Mouse (Mus musculus) gastrocnemius, adult 2 months (tissue): ENCODE measurements around the gene Dlec1. TPM values are rescaled to one million over a fixed set of nuclear protein-coding genes. Genes with fewer than 3 reads are reported as not detected.
A peak's percentile ranks its signal among the peaks of the same experiment; 100 is the strongest.

ENCODE experiments used
- DNase-seq: peaks from one replicate; pipeline ENCODE4 v3.0.0; 2022
- H3K27ac ChIP-seq: fragments of 200-600 bp; 2 replicates; pipeline ENCODE4 v1.8.1; 2022; ENCODE audit warnings: mild to moderate bottlenecking
- H3K4me3 ChIP-seq: fragments of 200-600 bp; 2 replicates; pipeline ENCODE4 v1.8.1; 2022; ENCODE audit warnings: mild to moderate bottlenecking, moderate library complexity
- CTCF ChIP-seq: fragments of 200-600 bp; IDR thresholded peaks from 2 replicates; pipeline ENCODE4 v1.8.1; 2022; ENCODE audit warnings: antibody characterized with exemption, mild to moderate bottlenecking, moderate library complexity
- intact Hi-C: fragments of 180-260 bp; cut with DNase I; formaldehyde crosslinking; loops from one replicate; pipeline ENCODE4 v1.15.1; 2025
- long read RNA-seq, 2 experiments: library from polyadenylated mRNA; stranded (forward); transcript quantifications; one replicate each; pipeline ENCODE4 v2.0.0; 2021
- total RNA-seq, 2 experiments: library from RNA; stranded (reverse); gene quantifications; 2 replicates each; pipeline ENCODE4 v1.2.3; 2021

Dlec1 gene
- total RNA-seq = not detected
- long read RNA-seq, experiment 1 = 0 reads
- long read RNA-seq, experiment 2 = 0 reads

DNA sequence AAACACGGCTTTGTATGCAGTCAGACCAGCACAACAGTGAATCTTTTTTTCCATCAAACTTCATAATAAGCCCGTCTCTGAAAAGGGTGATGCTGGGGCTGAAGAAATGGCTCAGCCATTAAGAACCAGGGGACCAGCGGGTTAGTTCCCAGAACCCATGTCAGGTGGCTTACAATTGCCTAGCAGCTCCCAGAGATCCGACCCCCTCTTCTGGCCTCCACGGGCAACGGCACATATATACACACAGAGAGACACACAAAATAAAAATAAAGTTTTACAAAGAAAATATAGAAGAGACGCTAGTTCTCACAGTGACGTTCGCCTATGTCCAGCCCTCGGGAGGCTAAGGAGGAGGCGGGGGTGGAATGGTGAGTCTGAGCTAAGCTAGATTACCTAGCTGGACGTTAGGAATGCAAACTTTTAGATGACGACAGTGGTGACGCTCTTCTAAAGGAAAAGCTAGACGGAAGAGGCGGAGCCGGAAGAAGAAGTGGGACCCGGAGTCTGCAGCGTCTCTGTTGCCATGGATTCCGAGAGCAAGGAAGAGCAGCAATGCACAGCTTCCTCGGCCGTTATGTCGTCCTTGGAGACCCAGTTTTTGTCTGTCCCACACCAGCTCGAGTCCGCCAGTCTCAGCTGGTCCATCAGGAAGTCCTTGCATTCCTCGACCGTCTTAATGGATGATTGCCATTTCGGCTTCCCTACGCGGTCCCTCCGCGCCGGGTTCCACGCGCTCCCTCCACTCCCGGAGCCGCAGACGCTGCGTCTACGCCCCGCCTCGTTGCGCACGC is at the start of gene Dlec1:
TSS of gene Dlec1 (plus strand) at position 487 of the 791 bp plus-strand sequence.
- intact Hi-C loops = no loop called here
- H3K4me3 ChIP-seq = peak within 1 kb of the TSS; percentile 86
- peak; percentile 25; the same call in 1 of the 2 replicates for TF ChIP-seq CTCF
- peak within 1 kb of the TSS; percentile 79 for H3K27ac ChIP-seq
- DNase-seq = peak; percentile 70

DNA sequence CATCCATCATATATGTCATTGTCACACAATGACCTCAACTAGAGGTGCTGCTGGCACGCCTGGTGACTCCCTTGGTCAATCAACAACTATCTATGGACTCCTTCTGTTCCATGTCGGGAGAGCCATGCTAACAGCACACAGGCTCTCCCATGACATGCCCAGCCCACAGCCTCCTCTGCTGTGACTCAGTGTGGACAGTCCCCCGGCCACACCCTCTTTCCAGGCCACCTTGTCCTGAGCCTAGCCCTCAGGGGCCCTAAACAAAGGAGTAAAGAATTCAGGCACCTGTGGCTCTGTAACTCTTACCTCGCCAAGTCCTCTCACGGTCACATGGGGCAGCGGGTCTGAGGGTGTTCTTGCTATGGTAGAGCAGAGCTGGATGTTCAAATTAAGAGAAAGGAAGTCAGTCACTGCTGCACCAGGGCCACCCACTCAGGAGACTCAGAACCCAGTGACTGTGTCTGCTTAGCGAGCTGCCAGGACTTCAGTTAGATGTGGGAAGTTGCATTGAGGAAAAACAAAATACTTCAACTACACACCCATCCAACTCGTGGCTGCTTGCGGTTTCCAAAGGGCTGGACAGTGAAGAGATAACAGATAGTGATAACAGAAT is 48.2 kb upstream of the Dlec1 start:
- intact Hi-C loops = no loop called here
- TF ChIP-seq CTCF = no peak

DNA sequence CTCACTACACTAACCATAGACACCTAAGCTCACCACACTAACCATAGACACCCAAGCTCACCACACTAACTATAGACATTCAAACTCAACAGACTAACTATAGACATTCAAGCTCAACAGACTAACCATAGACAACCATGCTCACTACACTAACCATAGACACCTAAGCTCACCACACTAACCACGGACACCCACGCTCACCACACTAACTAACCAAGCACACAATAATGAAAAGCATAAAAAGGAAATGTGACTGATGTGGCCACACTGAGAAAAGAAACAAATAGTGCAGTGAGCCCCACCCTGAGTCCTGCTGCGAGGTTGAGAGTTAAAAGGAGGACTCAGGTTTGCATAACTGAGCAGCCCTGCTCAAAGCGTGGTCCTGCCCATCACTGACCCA is 46.9 kb upstream of the Dlec1 start:
- Histone ChIP-seq H3K27ac (no peak overlapping the region), H3K4me3 (no peak overlapping the region)
- DNase-seq = no peak
- no peak for TF ChIP-seq CTCF
- intact Hi-C loops = no loop called here

More for the DNA sequence above, 48.2 kb upstream of the Dlec1 start:
- Histone ChIP-seq H3K27ac (no peak overlapping the region), H3K4me3 (no peak overlapping the region)
- no peak for DNase-seq

DNA sequence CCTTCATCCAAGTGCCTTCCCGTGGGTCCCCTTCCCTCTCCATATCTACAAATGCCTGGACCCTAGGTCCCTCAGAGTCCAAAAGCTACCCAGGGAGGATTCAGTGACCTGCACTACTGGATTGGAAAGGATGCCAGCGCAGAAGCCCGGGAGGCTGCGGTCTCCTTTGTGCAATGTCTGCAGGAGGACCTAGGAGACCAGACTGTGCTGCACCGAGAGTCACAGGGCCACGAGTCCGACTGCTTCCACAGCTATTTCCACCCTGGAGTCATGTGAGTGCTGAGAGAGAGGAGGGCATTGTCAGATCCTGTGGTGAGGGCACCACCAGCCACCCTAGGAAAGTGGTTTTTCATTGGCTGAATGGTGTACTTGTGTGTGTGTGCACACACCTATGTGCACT is 44.0 kb upstream of the Dlec1 start:
- DNase-seq = no peak
- no peak overlapping the region for H3K27ac ChIP-seq
- H3K4me3 ChIP-seq = no peak overlapping the region
- no peak for TF ChIP-seq CTCF
- intact Hi-C loops = no loop called here

DNA sequence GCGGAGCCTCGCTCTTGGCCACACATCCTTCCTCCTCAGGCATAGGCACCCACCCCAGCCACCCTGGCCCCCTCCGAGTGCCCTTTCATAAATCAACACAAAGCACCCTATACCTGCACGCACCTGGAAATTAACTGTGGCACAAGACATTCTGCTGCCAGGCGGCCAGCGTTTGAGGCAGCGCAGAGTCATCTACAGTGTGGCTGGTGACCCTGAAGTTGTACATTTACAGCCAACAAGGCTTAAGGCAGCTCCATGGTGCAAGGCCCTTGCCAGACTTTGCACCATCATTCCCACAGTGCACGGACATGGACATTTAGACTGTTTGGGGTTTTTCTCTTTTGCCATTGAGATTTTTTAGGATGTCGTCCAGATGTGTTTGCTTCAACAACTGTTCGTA is 41.6 kb upstream of the Dlec1 start:
- H3K27ac ChIP-seq = no peak overlapping the region
- H3K4me3 ChIP-seq = no peak overlapping the region
- intact Hi-C loops = loop anchor here (10.0 kb wide), 1 partner anchor 476 kb away; no protein-coding TSS in a partner anchor
- DNase-seq = no peak
- TF ChIP-seq CTCF = no peak

DNA sequence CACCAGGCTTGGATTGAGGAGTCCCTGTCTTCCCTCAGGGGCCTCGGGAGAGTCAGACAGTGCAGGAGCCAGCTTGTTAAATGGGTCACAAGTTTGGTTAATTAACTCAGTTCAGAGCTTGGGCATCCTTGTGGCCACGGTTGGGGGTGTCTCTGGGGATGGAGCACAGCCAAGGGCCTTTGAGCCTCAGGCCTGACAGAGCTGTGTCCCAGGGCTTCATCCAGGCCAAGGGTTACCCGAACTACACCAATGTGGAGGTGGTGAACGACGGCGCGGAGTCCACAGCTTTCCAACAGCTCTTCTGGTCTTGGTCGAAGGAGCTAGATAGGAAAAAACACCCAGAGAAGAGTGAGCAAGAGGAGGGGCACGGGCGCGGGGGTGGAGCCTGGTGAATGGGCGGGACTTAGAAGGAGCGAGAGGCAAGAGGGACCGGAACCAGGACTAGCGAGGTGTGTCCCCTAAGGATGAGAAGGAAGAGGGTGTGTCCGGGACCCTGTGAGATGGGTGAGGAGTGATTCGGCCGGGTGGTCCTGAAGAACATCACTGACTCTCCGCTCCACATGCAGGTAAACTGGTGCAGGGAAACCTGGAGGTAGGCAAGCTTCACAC is 39.1 kb upstream of the Dlec1 start:
- intact Hi-C loops = loop anchor here (10.0 kb wide), 1 partner anchor 478 kb away; no protein-coding TSS in a partner anchor
- Histone ChIP-seq H3K27ac (no peak overlapping the region), H3K4me3 (no peak overlapping the region)
- no peak for TF ChIP-seq CTCF
- DNase-seq = no peak

DNA sequence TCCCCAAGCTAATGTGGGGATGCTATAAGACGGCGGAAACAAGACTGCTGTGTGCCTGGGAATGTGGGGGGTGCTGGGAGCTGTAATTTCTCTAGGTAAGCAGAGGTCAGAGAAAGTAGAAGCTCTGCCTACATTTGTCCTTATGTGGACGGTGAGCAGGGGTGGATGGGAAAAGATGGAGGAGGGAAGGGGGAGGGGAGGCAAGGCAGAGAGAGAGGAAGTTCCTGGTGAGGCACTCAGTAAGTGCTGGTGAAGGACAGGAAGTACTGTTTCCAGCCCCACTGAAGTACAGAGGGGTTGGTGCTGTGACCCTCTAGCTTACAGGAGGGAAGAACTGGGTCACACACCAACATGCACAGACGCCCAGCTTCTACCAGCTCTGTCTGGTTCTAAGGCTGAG is 38.0 kb upstream of the Dlec1 start:
- Histone ChIP-seq H3K4me3 (no peak overlapping the region), H3K27ac (no peak overlapping the region)
- no peak for DNase-seq
- no peak for TF ChIP-seq CTCF
- intact Hi-C loops = loop anchor here (10.0 kb wide), 1 partner anchor 479 kb away; no protein-coding TSS in a partner anchor

DNA sequence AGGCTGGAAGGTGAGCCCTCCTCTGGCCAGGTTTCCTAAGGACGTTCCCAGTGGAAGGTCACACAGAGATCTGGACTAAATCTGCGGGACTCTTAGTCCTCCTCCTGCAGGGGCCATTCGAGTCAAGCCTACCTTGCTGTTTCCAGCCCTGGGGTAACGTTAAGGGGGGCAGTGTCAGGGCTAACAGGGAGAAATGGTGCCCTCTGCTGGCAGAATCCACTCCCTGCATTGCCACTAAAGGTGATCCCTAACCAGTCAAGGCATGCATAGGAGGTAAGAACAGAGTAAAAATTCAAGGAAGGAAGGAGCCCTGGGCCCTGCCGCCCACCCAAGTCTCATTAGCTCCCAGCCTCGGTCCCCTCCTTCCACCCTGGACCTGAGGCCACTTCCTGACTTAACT is 34.7 kb upstream of the Dlec1 start:
- intact Hi-C loops = loop anchor here (1.0 to 10.0 kb wide), 3 partner anchors 35 to 483 kb away; no protein-coding TSS in a partner anchor

DNA sequence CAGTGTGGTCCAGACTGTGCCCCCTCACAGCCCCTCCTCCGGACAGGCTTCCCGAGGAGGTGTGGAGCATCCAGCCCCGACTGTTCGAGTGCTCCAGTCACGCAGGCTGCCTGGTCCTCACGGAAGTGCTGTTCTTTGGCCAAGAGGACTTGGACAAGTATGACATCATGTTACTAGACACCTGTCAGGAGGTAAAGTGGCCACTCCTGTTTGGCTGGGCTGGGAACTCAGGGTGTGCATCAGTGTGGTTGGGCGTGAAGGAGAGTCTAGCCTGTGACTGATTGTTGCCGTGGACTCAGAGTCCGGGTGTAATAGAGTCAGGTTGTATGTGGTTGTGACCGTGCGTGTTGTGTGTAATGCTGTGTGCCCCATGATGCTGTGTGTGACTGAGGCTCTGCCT is 34.0 kb upstream of the Dlec1 start:
- H3K4me3 ChIP-seq = no peak overlapping the region
- intact Hi-C loops = loop anchor here (10.0 kb wide), 1 partner anchor 483 kb away; no protein-coding TSS in a partner anchor
- no peak for DNase-seq

More for the DNA sequence above, 34.7 kb upstream of the Dlec1 start:
- TF ChIP-seq CTCF = peak; percentile 94
- no peak overlapping the region for H3K4me3 ChIP-seq
- no peak overlapping the region for H3K27ac ChIP-seq
- peak; percentile 84 for DNase-seq

DNA sequence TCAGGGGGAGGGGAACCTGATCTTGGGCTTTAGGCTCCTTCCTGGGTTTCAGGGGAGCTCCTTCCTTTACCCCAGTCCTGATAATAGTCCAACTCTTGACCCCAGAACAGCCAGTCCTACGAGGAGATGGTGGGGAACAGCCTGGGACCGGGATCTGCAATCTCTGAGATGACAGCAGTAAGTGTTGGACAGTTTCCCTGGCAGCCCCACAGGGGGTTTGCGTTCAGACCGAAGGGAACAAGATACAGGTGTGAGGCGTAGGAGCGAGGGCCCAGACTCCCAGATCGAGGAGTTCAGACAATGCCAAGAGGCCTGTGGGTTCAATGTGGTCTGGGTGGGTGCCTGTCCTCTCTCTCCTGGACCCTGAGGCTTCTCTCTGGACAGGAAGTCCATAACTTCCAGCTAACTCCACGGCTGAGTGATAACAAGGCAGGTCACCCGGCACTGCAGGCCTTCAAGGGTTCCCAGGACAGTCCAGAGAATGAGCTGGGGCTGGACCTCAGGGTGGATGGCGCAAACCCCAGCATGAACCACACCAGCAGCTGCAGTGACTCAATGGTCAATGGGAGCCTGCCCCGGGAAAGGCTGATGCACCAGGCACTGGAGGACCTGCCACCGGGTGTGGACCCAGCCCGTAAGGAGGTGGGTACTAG is 32.0 kb upstream of the Dlec1 start:
- no peak overlapping the region for H3K27ac ChIP-seq
- no peak for DNase-seq
- no peak overlapping the region for H3K4me3 ChIP-seq
- intact Hi-C loops = no loop called here
- TF ChIP-seq CTCF = no peak

More for the DNA sequence above, 34.0 kb upstream of the Dlec1 start:
- TF ChIP-seq CTCF = no peak
- H3K27ac ChIP-seq = no peak overlapping the region

DNA sequence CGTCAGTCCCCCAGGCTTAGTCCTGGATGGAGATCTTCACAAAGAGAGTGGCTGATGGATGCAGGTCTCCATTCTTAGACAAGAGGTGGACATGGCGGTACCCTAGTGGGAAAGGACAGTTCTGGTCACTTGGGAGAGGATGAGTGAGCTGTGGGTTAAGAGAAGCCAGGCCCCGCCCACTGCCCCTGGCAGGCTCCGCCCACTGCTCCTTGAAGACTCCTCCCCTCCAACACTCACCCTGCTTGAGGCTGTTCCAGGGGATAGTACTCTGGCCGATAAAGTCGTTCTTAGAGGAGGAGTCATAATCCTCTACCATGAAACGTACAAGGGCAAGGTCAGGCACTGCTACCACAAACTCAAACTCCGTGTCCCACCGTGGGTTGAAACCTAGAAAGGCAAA is 30.5 kb upstream of the Dlec1 start:
- Histone ChIP-seq H3K27ac (no peak overlapping the region), H3K4me3 (no peak overlapping the region)
- intact Hi-C loops = no loop called here
- TF ChIP-seq CTCF = no peak
- DNase-seq = no peak

DNA sequence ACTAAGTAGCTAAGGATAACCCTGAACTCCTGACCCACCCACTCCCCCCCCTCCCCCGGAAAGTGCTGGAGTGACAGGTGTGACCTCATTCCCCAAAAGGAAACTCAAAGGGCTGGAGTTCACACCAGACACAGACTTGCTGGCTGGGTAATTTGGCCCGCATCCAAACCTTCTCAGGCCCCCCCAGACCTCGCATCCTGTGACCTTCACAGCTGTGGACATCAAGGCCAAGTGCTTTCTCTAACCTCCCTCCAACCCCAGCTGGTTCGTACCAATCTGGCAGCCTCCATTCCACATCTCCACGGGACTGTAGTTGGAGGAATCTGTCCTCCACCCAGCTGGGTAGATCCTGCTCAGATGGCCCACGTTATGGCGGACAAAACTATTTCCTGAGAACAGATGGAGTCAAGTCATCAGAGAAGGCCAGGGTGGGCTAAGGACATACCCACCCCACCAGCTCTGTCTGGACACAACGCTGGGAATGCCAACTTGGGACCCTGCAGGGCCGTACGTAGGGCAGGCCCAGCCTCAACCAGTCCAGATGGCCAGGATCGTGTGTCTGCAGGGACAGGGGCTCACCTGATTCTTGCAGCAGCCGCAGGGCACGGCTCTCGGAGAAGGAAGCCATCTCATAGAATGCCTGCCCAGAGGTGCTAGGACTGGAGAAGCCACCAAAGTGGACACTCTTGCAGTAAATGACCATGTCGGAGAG is 28.9 kb upstream of the Dlec1 start:
- DNase-seq = no peak
- intact Hi-C loops = no loop called here

More for the DNA sequence above, 28.9 kb upstream of the Dlec1 start:
- Histone ChIP-seq H3K27ac (no peak overlapping the region), H3K4me3 (no peak overlapping the region)
- TF ChIP-seq CTCF = no peak
